Mouse (Mus musculus) olfactory bulb, adult 2 months (tissue): Measurements from ENCODE around the gene Slc9a3r2.

Experiments used
- CTCF ChIP-seq: fragments of 200-500 bp; IDR thresholded peaks from 2 replicates; pipeline ENCODE4 v1.5.1; 2012; ENCODE audit warnings: low read depth, mild to moderate bottlenecking, low read length, moderate library complexity; ENCODE audit not compliant: insufficient read depth
- POLR2A ChIP-seq: fragments of 200-500 bp; IDR thresholded peaks from 2 replicates; pipeline ENCODE4 v1.6.1; 2012; ENCODE audit warnings: mild to moderate bottlenecking, low read depth, low read length, moderate library complexity; ENCODE audit not compliant: insufficient read depth

GRCm38 (mm10) chr17:24632813-24633449 lies 17.2 kb downstream of the Slc9a3r2 start:
- TF ChIP-seq CTCF (no peak), POLR2A (no peak; the same call in 1 of the 2 replicates)
